Mouse (Mus musculus) ES-E14 (cell line): ENCODE measurements around the gene Osbpl10. TPM values are rescaled to one million over a fixed set of nuclear protein-coding genes. Genes with fewer than 3 reads are reported as not detected.

ENCODE experiments used
- DNase-seq: peaks from one replicate; pipeline ENCODE4 v3.0.0-alpha.2; 2013; ENCODE audit warnings: low read depth, low spot score
- H3K27ac ChIP-seq: 2 replicates; pipeline ENCODE4 v1.5.1; 2012; ENCODE audit warnings: low read depth, mild to moderate bottlenecking, low read length, moderate library complexity, mixed read lengths; ENCODE audit not compliant: poor library complexity, insufficient read depth, severe bottlenecking
- H3K36me3 ChIP-seq: 2 replicates; pipeline ENCODE4 v1.6.1; 2012; ENCODE audit warnings: mild to moderate bottlenecking, low read length, moderate library complexity, mixed read lengths; ENCODE audit not compliant: control insufficient read depth, poor library complexity, insufficient read depth, severe bottlenecking
- H3K4me1 ChIP-seq, 2 experiments: fragments of 150-350 bp in 1 of 2; sonication (generic) in 1 of 2; 2 replicates each; pipeline ENCODE4 v1.6.1; 2012; ENCODE audit warnings: low read length in 2 of 2, mild to moderate bottlenecking in 1 of 2, mixed read lengths in 1 of 2; ENCODE audit not compliant: control insufficient read depth in 2 of 2, insufficient read depth in 2 of 2, poor library complexity in 1 of 2
- H3K4me3 ChIP-seq, 2 experiments: fragments of 150-350 bp in 1 of 2; sonication (generic) in 1 of 2; 2 replicates each; pipeline ENCODE4 v1.5.1; 2012; ENCODE audit warnings: low read length in 2 of 2, low read depth in 1 of 2, mild to moderate bottlenecking in 1 of 2, mixed read lengths in 1 of 2; ENCODE audit not compliant: insufficient read depth in 1 of 2, poor library complexity in 1 of 2, severe bottlenecking in 1 of 2
- H3K9ac ChIP-seq: 2 replicates; pipeline ENCODE4 v1.6.1; 2012; ENCODE audit warnings: low read depth, mild to moderate bottlenecking, low read length, mixed read lengths; ENCODE audit not compliant: poor library complexity, insufficient read depth, severe bottlenecking
- H3K9me3 ChIP-seq: fragments of 150-350 bp; sonication (generic); 2 replicates; pipeline ENCODE4 v1.6.1; 2012; ENCODE audit warnings: low read depth, mild to moderate bottlenecking, low read length; ENCODE audit not compliant: control insufficient read depth, insufficient read depth
- CHD2 ChIP-seq: IDR thresholded peaks from 2 replicates; pipeline ENCODE4 v1.6.1; 2014; ENCODE audit warnings: mild to moderate bottlenecking, low read depth, low read length, inconsistent platforms
- HCFC1 ChIP-seq: IDR thresholded peaks from 2 replicates; pipeline ENCODE4 v1.6.1; 2012; ENCODE audit warnings: low read length, inconsistent platforms, borderline replicate concordance; ENCODE audit not compliant: insufficient read depth
- MAFK ChIP-seq: IDR thresholded peaks from 2 replicates; pipeline ENCODE4 v1.6.1; 2014; ENCODE audit warnings: mild to moderate bottlenecking, low read depth, low read length, inconsistent platforms; ENCODE audit not compliant: insufficient read depth
- ZC3H11A ChIP-seq: IDR thresholded peaks from 2 replicates; pipeline ENCODE4 v1.6.1; 2012; ENCODE audit warnings: low read depth, mild to moderate bottlenecking, inconsistent platforms, low read length, borderline replicate concordance
- ZNF384 ChIP-seq: IDR thresholded peaks from 2 replicates; pipeline ENCODE4 v1.6.1; 2012; ENCODE audit warnings: low read depth, low read length, inconsistent platforms
- in situ Hi-C, 2 experiments: fragments of 600-800 bp; cut with MboI; formaldehyde crosslinking; loops; one replicate each; pipeline ENCODE4 v1.15.1; 2025; ENCODE audit warnings: low sequenced_read_pairs in 2 of 2, inconsistent platforms in 1 of 2; ENCODE audit not compliant: unreplicated experiment in 2 of 2
- total RNA-seq: library from RNA; depleted of rRNA; stranded (reverse); fragments of 300-350 nt; gene quantifications from 2 replicates; pipeline ENCODE4 v1.2.3, GENCODE M21; 2012

The Osbpl10 gene
- total RNA-seq, 1 experiment, result 15.2 TPM

DNA sequence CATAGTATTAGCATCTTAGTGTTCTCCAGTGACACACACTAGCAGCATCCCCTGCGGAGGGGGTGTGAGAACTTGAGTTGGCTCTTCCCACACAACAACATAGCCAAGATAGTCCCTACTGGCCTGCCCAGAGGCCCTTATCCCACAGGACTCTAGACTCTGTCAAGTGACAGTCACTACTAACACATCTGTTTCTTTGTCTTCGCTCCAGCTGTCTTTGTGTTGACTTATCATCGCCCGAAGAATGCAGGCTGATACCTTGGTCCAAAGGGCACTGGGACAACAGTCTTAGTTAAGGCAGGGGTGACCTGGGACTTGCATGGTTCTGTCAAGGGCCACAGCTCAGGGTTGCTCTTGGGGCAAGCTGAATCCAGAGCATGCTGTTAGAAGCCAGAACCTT is 16.9 kb downstream of the Osbpl10 start:
- H3K27ac ChIP-seq, result no peak overlapping the region
- H3K36me3 ChIP-seq, result no peaks in the 10 kb centered on the region
- no peak for TF ChIP-seq CHD2
- TF ChIP-seq ZNF384, result no peak
- TF ChIP-seq HCFC1, result no peak
- TF ChIP-seq MAFK, result no peak
- TF ChIP-seq ZC3H11A, result no peak
- no peak for DNase-seq
- in situ Hi-C loops, result no loop called here
- H3K9me3 ChIP-seq, result no peaks in the 10 kb centered on the region
- no peak overlapping the region for H3K9ac ChIP-seq
- no peaks in the 10 kb centered on the region for H3K4me1 ChIP-seq
- H3K4me3 ChIP-seq, result no peak overlapping the region

DNA sequence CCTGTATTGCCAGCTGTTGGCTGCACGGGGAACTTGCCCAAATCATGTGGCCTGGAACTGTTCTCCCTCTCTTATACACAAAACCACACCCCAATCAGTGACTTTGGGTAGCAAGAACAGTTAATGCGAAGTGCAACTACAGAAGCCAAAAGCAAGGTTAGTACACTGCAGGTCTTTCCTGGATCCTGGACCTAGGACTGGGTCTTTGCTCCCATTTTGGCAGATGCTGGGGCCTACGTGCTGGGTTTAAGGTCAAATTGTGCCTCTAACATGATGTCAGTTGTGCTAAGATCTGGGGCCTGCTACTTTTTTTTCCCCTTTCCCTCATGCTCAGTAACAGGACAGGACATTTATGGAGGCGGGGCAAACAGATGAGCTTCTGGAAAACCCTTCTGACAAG is 17.3 kb downstream of the Osbpl10 start:
- Histone ChIP-seq H3K4me1 (no peaks in the 10 kb centered on the region), H3K4me3 (no peak overlapping the region), H3K9ac (no peak overlapping the region), H3K27ac (no peak overlapping the region), H3K9me3 (no peaks in the 10 kb centered on the region), H3K36me3 (no peaks in the 10 kb centered on the region)
- TF ChIP-seq MAFK (no peak), ZNF384 (no peak), ZC3H11A (no peak), HCFC1 (no peak), CHD2 (no peak)
- DNase-seq, result no peak
- in situ Hi-C loops, result no loop called here

DNA sequence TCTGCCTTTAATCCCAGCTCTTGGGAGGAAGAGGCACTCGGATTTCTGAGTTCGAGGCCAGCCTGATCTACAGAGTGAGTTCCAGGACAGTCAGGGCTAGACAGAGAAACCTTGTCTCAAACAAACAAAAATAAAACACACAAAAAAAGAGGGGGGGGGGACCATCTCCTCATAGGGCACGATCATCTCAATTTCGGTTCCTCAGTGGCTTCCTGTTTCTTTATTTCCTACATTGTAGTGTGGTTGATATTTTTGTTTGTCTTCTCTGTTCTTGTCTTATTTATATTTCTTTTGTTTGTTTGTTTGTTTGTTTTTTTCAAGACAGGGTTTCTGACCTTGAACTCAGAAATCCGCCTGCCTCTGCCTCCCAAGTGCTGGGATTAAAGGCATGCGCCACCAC is 18.1 kb downstream of the Osbpl10 start:
- H3K9ac ChIP-seq, result no peak overlapping the region
- no peaks in the 10 kb centered on the region for H3K36me3 ChIP-seq
- no peaks in the 10 kb centered on the region for H3K9me3 ChIP-seq
- no peak for DNase-seq
- TF ChIP-seq ZNF384, result no peak
- TF ChIP-seq ZC3H11A, result no peak
- no peak for TF ChIP-seq MAFK
- TF ChIP-seq HCFC1, result no peak
- no peak for TF ChIP-seq CHD2
- no peak overlapping the region for H3K4me3 ChIP-seq
- no peaks in the 10 kb centered on the region for H3K4me1 ChIP-seq
- in situ Hi-C loops, result no loop called here
- no peak overlapping the region for H3K27ac ChIP-seq

DNA sequence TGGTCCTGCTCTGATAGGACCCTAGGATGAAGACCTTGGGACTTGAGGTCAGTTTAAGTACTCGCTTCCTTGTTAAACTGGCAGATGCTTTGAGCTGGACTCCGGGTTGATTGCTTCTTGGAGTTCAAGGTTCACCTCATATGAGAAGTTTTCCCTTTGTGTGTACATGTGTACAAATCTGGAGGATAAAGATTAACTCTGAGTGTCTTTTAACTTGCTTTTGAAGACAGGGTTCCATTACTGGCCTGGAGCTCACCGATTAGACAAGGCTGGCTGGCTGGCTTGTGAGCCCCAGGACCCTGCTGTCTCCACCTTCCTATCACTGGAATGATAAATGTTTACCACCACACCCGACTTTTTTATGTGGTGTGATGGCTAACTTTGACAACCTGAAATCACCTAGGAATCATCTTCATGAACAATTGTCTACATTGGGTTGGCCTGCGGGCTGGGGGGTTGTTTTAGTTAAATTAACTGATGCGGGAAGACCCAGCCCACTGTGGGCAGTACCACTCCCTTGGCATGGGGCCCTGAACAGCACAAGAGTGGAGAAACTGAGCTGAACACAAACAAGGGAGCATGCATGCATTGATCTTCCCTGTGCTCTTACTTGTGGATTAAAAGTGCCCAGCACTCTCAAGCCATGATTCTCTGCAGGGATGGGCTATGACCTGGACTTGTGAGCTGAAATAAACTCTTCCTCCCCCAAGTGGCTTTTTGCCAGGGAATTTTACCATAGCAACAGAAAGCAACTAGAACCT is 20.8 kb downstream of the Osbpl10 start:
- no peak for DNase-seq
- H3K27ac ChIP-seq, result no peak overlapping the region
- H3K36me3 ChIP-seq, result no peaks in the 10 kb centered on the region
- H3K9ac ChIP-seq, result no peak overlapping the region
- H3K4me3 ChIP-seq, result no peak overlapping the region
- H3K4me1 ChIP-seq, result peaks cover 0 to 3% of the 10 kb centered on the region in 2 experiments; a peak in 3 of 4 replicates
- no peaks in the 10 kb centered on the region for H3K9me3 ChIP-seq
- in situ Hi-C loops, result no loop called here
- no peak for TF ChIP-seq MAFK
- no peak for TF ChIP-seq ZNF384
- no peak for TF ChIP-seq ZC3H11A
- TF ChIP-seq HCFC1, result no peak
- no peak for TF ChIP-seq CHD2
